Mouse (Mus musculus) lung, postnatal 0 days (tissue): Measurements from ENCODE around the gene Spag7.

Experiments used
- CTCF ChIP-seq: IDR thresholded peaks from 2 replicates; pipeline ENCODE4 v1.5.1; 2016; ENCODE audit warnings: antibody characterized with exemption, mild to moderate bottlenecking
- EP300 ChIP-seq: IDR thresholded peaks from 2 replicates; pipeline ENCODE4 v1.6.1; 2016; ENCODE audit warnings: antibody characterized with exemption, mild to moderate bottlenecking, control low read depth

- no peak for TF ChIP-seq CTCF
- no peak for TF ChIP-seq EP300
Measured at GRCm38 (mm10) chr11:70663101-70663500, 6.1 kb downstream of the Spag7 start.
